Mouse (Mus musculus) effector memory CD4-positive, alpha-beta T cell, adult 5 months (primary cell): ENCODE results near the gene Pla2g15. TPM values are rescaled to one million over a fixed set of nuclear protein-coding genes. Genes with fewer than 3 reads are reported as not detected.

Experiments
- polyA plus RNA-seq: library from polyadenylated mRNA; unstranded; fragments of 100-300 nt; shearing (Covaris generic); gene quantifications from one replicate; pipeline ENCODE4 v1.2.1, GENCODE M21; 2017

The Pla2g15 gene
- polyA plus RNA-seq = 2.9 TPM

GRCm38 (mm10) chr8:106149801-106150652, at the start of gene Pla2g15:
Pla2g15 (plus strand) TSS chr8:106150399.

GRCm38 (mm10) chr8:106136156-106137130, 13.8 kb upstream of the Pla2g15 start, which contains the start of gene Esrp2:
Esrp2 (minus strand) TSS chr8:106136974.

GRCm38 (mm10) chr8:106168356-106169016, 18.3 kb downstream of the Pla2g15 start, which contains the start of gene Slc7a6:
Slc7a6 (plus strand) TSS chr8:106168857.

GRCm38 (mm10) chr8:106210821-106211345, 60.7 kb downstream of the Pla2g15 start, which contains the start of the genes Slc7a6os and Prmt7:
Slc7a6os (minus strand) TSS chr8:106210935.
Prmt7 (plus strand) TSS chr8:106210936.

Other genes with a start within 250 kb of the Pla2g15 start
- gene Pskh1, start 250.0 kb upstream of the Pla2g15 start, polyA plus RNA-seq = 18.0 TPM
- gene Ctrl, start 216.5 kb upstream of the Pla2g15 start, polyA plus RNA-seq = 0.72 TPM
- 214 TPM for gene Psmb10, start 212.0 kb upstream of the Pla2g15 start, polyA plus RNA-seq
- gene Lcat, start 207.0 kb upstream of the Pla2g15 start, polyA plus RNA-seq = 0.27 TPM
- gene Slc12a4, start 184.3 kb upstream of the Pla2g15 start, polyA plus RNA-seq = 13.7 TPM
- not detected for gene Dpep3, start 171.0 kb upstream of the Pla2g15 start, polyA plus RNA-seq
- 37.3 TPM for gene Dus2, start 159.1 kb upstream of the Pla2g15 start, polyA plus RNA-seq
- not detected for gene Dpep2nb, start 144.4 kb upstream of the Pla2g15 start, polyA plus RNA-seq
- gene Ddx28, start 138.5 kb upstream of the Pla2g15 start, polyA plus RNA-seq = 7.9 TPM
- 184 TPM for gene Nfatc3, start 91.6 kb upstream of the Pla2g15 start, polyA plus RNA-seq
- 0.14 TPM for gene Esrp2, start 13.4 kb upstream of the Pla2g15 start, polyA plus RNA-seq
- gene Slc7a6, start 18.5 kb downstream of the Pla2g15 start, polyA plus RNA-seq = 31.8 TPM
- gene Slc7a6os, start 60.5 kb downstream of the Pla2g15 start, polyA plus RNA-seq = 70.6 TPM
- gene Prmt7, start 60.5 kb downstream of the Pla2g15 start, polyA plus RNA-seq = 35.1 TPM
- not detected for gene Smpd3, start 187.6 kb downstream of the Pla2g15 start, polyA plus RNA-seq